10 mouse cellular contexts compared by ENCODE assay signal in genomic region chr19:45530200-45530995, GRCm38 (mm10). TPM values are rescaled to one million over a fixed set of nuclear protein-coding genes. Genes with fewer than 3 reads are reported as not detected.
DNase-seq lines count a peak whose midpoint lies in the region; ATAC-seq lines count a peak whose summit lies in the region.
"Had no signal": no experiment of that assay in that cellular context is flagged by ENCODE, and none has a peak within 500 bp of the region (broad histone marks: within the 10 kb centered on the region; RNA-seq: fewer than 3 reads in every experiment).

No protein-coding gene starts in this region.

- H3K9ac ChIP-seq in liver, embryonic 12.5 days: no peak overlapping the region
- H3K9ac ChIP-seq in kidney, embryonic 14.5 days (ENCODE audit: low read depth, low read length): no peak overlapping the region
- H3K9ac ChIP-seq: embryonic facial prominence, embryonic 12.5 days had no signal

- ATAC-seq in liver, embryonic 12.5 days: no peak
- peak; percentile 64 for ATAC-seq in megakaryocyte-erythroid progenitor cell, adult 5-6 weeks (replicated peaks; ENCODE audit: low FRiP score, low TSS enrichment, poor library complexity, severe bottlenecking)
- ATAC-seq in kidney, embryonic 14.5 days (ENCODE audit: low FRiP score, low TSS enrichment): no peak

- WGBS in liver, embryonic 12.5 days (ENCODE audit: insufficient replicate concordance): 62% methylated on average over 15 of the region's 15 CpGs
- 82% methylated on average over 15 of the region's 15 CpGs for WGBS in kidney, embryonic 14.5 days

- 0 out of 2 replicates have a peak overlapping the region, but pooled peaks have one; percentile 15 for H3K27ac ChIP-seq in liver, embryonic 12.5 days
- H3K27ac ChIP-seq in kidney, embryonic 14.5 days (ENCODE audit: low read depth, low read length): no peak overlapping the region
- H3K27ac ChIP-seq: embryonic facial prominence, embryonic 12.5 days; macrophage had no signal

- no peaks in the 10 kb centered on the region for H3K27me3 ChIP-seq in liver, embryonic 12.5 days (replicated peaks)
- no peaks in the 10 kb centered on the region for H3K27me3 ChIP-seq in kidney, embryonic 14.5 days (ENCODE audit: control insufficient read depth, insufficient read depth, low read length)
- H3K27me3 ChIP-seq: embryonic facial prominence, embryonic 12.5 days had no signal

- no peak overlapping the region for H3K4me2 ChIP-seq in liver, embryonic 12.5 days
- no peak overlapping the region for H3K4me2 ChIP-seq in kidney, embryonic 14.5 days (replicated peaks; ENCODE audit: low read depth, low read length)
- H3K4me2 ChIP-seq: embryonic facial prominence, embryonic 12.5 days had no signal

- H3K9me3 ChIP-seq in liver, embryonic 12.5 days (replicated peaks): no peaks in the 10 kb centered on the region
- no peaks in the 10 kb centered on the region for H3K9me3 ChIP-seq in kidney, embryonic 14.5 days (ENCODE audit: control insufficient read depth, low read length)
- H3K9me3 ChIP-seq: embryonic facial prominence, embryonic 12.5 days had no signal

- no peak overlapping the region for H3K4me3 ChIP-seq in liver, embryonic 12.5 days
- H3K4me3 ChIP-seq in kidney, embryonic 14.5 days (ENCODE audit: low read length): no peak overlapping the region
- H3K4me3 ChIP-seq: embryonic facial prominence, embryonic 12.5 days had no signal

- DNase-seq in adrenal gland, postnatal 10 days: peak; percentile 68
- DNase-seq in adrenal gland, adult 18-20 months (ENCODE audit: low spot score in 2 of 2): no peak
- DNase-seq in heart, adult 18-20 months: peak; percentile 48 to 54
- DNase-seq in kidney, adult 18-20 months: no peak
- DNase-seq in right cerebral cortex, adult 18-20 months: no peak

- H3K36me3 ChIP-seq in liver, embryonic 12.5 days: peaks cover 53% of the 10 kb centered on the region
- H3K36me3 ChIP-seq in kidney, embryonic 14.5 days (ENCODE audit: control insufficient read depth, insufficient read depth, low read length): peaks cover 29% of the 10 kb centered on the region

- H3K4me1 ChIP-seq in liver, embryonic 12.5 days: peaks cover 55% of the 10 kb centered on the region
- peaks cover 11% of the 10 kb centered on the region; the same call in 1 of the 2 replicates for H3K4me1 ChIP-seq in kidney, embryonic 14.5 days (ENCODE audit: control insufficient read depth, insufficient read depth, low read length)
- H3K4me1 ChIP-seq: embryonic facial prominence, embryonic 12.5 days had no signal

RNA-seq across cellular contexts. Expression of gene Poll, which starts 29.9 kb away (rescaled TPM):
- total RNA-seq in adrenal gland, postnatal 10 days (2021): 10 to 100 TPM in 1 of 2 experiments, 1 to 10 TPM in 1; 9.0 to 10.7 TPM
- total RNA-seq in adrenal gland, adult 18-20 months (2021): 10 to 100 TPM in 1 of 2 experiments, 1 to 10 TPM in 1; 9.4 to 11.0 TPM
- 10 to 100 TPM; 10.3 to 10.4 TPM for total RNA-seq in heart, adult 18-20 months (2021)
- polyA plus RNA-seq in liver, embryonic 12.5 days (2016; fragmentation: Nextera tagmentation; extraction: Ambion mirVana): 9.2 and 9.9 TPM in 2 replicates
- 8.6 and 10.2 TPM in 2 replicates for total RNA-seq in megakaryocyte-erythroid progenitor cell, adult 5-6 weeks (2014; fragmentation: Nextera tagmentation)
- 5.4 and 10.3 TPM in 2 replicates for total RNA-seq in megakaryocyte-erythroid progenitor cell, adult 5-6 weeks (2017)
- polyA plus RNA-seq in kidney, embryonic 14.5 days (2014; fragmentation: Nextera tagmentation; extraction: Ambion mirVana): 13.9 and 20.6 TPM in 2 replicates

RNA-seq across cellular contexts. Expression of gene Gm17018, which starts 30.0 kb away (rescaled TPM):
- 10 to 100 TPM; 21.0 to 22.5 TPM for total RNA-seq in adrenal gland, postnatal 10 days (2021)
- total RNA-seq in adrenal gland, adult 18-20 months (2021): 10 to 100 TPM; 28.4 to 33.9 TPM
- total RNA-seq in heart, adult 18-20 months (2021): 10 to 100 TPM; 19.8 to 19.9 TPM
- 21.4 and 25.5 TPM in 2 replicates for polyA plus RNA-seq in liver, embryonic 12.5 days (2016; fragmentation: Nextera tagmentation; extraction: Ambion mirVana)
- total RNA-seq in megakaryocyte-erythroid progenitor cell, adult 5-6 weeks (2014; fragmentation: Nextera tagmentation): 22.0 and 30.6 TPM in 2 replicates
- total RNA-seq in megakaryocyte-erythroid progenitor cell, adult 5-6 weeks (2017): 17.5 and 23.1 TPM in 2 replicates
- 51.4 and 61.6 TPM in 2 replicates for polyA plus RNA-seq in kidney, embryonic 14.5 days (2014; fragmentation: Nextera tagmentation; extraction: Ambion mirVana)

Comparison
In these comparisons a context has a peak if more than half of its experiments do, and no peak if none do; other contexts are left out.
1. DNase-seq: peak in adrenal gland, postnatal 10 days (single experiment) and heart, adult 18-20 months (2 of 2); none in adrenal gland, adult 18-20 months (0 of 2), kidney, adult 18-20 months (single experiment) and right cerebral cortex, adult 18-20 months (single experiment).